Mouse (Mus musculus): Measurements from ENCODE around the gene Prss16.
A peak's percentile ranks its signal among the peaks of the same experiment; 100 is the strongest.

GRCm38 (mm10) chr13:22028673-22029460 is 19.3 kb upstream of the Prss16 start:
- TF ChIP-seq POLR2A (IDR thresholded peaks at IDR 0.05; ENCODE audit: low read depth, low read length) (no peak), CTCF (IDR thresholded peaks at IDR 0.05; ENCODE audit: borderline replicate concordance, insufficient read depth, low read length) (peak; percentile 93)
